Mouse (Mus musculus) left cerebral cortex, postnatal 14 days (tissue): ENCODE data around the gene Etv5. TPM values are rescaled to one million over a fixed set of nuclear protein-coding genes. Genes with fewer than 3 reads are reported as not detected.
"Not testable (repeated sequence)": the region's sequence is repeated elsewhere in the genome, so short reads cannot be mapped to it uniquely, and the experiment has no call there.

Experiments
- DNase-seq, 2 experiments: peaks; one replicate each; pipeline ENCODE4 v3.0.0; 2021 to 2022; ENCODE audit warnings: low spot score in 2 of 2, mixed read lengths in 1 of 2
- intact Hi-C: fragments of 180-260 bp; cut with DNase I; formaldehyde crosslinking; loops from one replicate; pipeline ENCODE4 v1.15.1; 2025
- total RNA-seq, 2 experiments: library from RNA; stranded (reverse); gene quantifications; 2 replicates each; pipeline ENCODE4 v1.2.3; 2021

Etv5 gene
- total RNA-seq, 2 experiments from 2014 or later = 59.9 to 68.8 TPM

DNA sequence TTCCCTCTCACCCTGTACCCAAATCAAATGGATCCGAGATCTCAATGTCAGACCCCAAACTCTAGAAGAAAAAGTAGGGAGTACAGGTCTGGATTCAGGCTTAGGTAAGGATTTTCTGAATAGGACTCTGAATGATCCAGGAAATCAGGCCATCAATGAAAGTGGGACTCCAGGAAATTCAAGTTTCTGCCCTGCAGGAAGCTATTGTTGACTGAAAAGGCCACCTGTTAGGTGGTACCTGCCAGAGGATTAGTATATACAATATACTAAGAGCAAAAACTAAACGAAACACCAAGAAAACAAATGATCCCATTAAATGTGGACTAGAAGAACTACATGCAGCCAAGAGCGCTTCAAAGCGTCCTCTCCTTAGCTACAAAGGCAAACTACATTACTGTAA, 35.8 kb downstream of the Etv5 start:
- intact Hi-C loops = no loop called here

DNA sequence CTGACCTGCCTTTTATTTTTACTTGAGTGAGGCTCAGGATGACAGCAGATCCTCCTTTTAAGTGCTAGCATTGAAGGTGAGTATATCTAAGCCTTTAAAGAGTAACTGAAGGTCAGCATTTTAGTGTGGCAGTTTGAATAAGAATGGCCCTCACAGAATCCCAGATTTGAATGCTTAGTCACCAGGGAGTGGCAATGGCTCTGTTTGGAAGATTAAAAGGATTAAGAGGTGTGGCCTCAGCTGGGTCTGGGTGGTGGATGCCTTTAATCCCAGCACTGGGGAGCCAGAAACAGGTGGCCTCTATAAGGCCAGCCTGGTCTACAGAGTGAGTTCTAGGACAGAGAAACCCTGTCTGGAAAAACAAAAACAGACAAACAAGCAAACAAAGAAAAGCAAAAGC, 36.9 kb downstream of the Etv5 start:
- intact Hi-C loops = no loop called here
- DNase-seq = no peak

More for the DNA sequence above, 35.8 kb downstream of the Etv5 start:
- DNase-seq = no peak

DNA sequence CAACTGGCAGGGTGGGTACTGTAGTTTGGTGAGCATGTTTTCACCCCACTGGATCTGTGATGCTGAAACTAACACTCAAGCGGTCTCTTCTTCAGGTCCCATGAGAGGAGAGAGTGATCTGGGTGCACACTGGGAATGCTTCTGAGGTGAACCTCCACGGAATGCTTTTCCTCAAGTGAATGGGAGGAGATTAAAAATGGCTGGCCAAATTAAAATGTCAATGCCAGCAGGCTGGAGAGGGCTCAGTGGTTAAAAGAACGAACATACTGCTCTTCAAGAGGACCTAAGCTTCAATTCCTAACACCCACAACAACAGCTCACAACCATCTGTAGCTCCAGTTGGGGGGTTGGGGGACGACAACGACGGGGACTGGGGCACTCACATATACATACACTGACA, 39.3 kb downstream of the Etv5 start:
- intact Hi-C loops = no loop called here
- no peak for DNase-seq

DNA sequence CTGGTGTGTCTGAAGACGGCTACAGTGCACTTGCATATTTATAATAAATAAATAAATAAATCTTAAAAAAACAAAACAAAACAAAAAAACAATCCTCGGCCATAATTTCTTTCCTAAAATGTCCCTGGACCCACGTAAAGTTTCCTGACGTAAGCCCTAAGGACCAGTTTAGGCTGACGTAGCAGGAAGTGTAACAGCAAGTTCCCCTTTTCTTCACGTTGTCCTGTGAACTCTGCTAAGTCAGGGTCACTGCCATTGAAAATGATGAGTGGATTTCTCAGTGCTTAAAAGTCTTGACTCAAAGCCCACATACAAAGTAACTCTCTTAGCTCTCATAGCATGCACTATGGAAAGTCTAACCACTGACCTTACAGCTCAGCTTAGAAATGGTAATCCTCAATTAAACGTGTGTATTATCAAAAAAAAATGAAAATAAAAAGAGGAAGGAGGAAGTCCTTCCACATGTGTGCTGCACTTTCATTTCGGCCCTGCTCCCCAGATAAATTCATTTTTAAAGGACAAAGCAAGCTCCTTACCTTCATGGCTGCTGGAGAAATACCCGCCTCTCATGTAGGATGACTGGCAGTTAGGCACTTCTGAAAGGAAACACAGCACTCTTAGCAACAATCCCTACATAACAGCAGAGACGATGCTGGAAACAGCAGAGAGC, 40.6 kb downstream of the Etv5 start:
- intact Hi-C loops = no loop called here
- no peak for DNase-seq

DNA sequence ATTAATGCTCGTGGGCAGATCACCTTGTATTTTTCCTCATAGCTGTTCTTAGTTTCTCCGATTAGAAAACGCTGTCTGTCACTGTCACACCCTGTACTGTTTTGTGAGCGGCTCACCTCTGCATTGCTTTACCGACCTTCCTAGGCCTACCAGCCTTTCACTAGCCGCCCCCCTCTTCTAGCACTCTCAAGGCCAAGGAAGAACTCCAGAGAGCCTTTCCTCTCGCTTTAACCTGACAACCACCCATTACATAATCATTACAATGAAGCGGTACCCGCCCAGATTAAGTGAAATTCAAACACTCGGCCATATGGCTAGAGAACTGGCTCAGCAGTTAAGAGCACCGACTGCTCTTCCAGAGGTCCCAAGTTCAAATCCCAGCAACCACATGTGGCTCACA, 41.2 kb downstream of the Etv5 start:
- no peak for DNase-seq
- intact Hi-C loops = no loop called here

DNA sequence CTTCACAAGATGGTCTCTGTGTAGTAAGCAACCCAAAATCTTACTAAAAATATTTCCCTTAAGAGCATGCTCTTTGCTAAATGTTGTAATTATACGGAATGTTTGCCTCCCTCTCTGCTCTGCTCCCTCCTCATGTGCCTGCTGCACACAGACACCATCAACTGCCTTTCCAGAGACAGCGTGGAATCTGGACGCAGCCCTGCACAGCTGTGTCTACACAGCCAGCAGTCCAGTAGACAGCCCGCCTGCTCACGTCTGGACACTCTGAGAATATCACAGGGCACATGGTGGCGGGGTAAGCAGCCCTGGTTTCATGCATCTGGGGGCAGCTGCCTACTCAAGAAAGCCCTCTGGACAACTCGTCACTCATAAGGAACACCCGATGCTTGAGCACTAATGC, 43.1 kb downstream of the Etv5 start:
- intact Hi-C loops = no loop called here
- no peak for DNase-seq

DNA sequence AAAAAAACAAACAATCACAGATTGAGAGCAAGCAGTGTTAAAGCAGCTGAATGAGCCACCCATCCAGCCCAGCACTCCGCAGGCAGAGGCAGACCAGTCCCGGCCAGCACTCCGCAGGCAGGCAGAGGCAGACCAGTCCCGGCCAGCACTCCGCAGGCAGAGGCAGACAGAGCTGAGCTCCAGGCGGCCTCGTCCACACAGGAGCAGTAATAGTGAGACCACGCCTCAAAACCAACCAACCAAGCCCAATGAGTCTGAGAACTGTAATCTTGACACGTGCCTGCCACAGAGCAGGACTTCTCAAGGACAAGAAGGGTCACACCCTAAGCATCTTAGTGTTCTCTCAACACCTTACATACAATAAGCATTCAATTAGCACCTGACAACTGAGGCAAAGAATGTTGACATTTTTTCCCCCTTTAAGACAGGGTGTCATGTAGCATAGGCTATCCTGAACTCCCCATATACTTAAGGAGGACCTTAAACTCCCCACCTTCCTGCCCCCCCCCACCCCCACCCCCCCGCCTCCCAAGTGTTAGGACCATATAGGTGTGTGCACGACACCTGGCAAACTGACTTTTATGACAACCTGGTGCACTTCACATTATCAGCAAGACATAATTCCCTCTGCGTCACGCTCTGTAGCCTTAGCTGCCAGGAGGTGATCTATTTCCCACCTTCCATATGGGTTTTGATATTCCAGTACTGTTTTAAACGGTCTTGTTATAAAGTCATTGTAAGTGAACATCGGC, 44.2 kb downstream of the Etv5 start:
- intact Hi-C loops = no loop called here
- DNase-seq = no peak

DNA sequence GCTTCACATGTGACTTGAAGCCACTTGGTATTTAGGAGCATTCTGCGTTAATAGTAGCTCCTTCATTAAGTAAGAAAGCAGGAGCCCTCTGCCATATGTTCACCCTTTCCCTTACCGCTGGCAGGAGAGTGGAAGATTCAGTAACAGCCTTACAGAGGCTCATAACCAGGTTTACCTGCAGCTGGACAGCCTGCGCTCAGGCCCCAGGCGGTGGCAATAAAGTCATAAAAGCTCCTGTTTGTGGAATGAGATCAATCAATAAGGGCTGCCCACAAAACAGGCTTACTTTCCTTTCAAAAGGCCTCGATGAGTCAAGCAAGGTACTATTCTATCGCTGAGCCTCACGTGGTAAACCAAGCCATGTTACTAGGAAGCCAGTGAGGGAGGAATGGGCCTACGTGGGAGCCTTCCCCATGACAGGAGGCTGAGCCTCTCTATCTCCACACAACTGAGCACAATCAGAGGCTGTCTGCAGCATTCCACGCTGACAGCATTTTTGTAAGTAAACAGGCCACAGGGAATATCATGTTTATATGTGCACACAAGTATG, 49.1 kb downstream of the Etv5 start:
- intact Hi-C loops = no loop called here
- no peak for DNase-seq

DNA sequence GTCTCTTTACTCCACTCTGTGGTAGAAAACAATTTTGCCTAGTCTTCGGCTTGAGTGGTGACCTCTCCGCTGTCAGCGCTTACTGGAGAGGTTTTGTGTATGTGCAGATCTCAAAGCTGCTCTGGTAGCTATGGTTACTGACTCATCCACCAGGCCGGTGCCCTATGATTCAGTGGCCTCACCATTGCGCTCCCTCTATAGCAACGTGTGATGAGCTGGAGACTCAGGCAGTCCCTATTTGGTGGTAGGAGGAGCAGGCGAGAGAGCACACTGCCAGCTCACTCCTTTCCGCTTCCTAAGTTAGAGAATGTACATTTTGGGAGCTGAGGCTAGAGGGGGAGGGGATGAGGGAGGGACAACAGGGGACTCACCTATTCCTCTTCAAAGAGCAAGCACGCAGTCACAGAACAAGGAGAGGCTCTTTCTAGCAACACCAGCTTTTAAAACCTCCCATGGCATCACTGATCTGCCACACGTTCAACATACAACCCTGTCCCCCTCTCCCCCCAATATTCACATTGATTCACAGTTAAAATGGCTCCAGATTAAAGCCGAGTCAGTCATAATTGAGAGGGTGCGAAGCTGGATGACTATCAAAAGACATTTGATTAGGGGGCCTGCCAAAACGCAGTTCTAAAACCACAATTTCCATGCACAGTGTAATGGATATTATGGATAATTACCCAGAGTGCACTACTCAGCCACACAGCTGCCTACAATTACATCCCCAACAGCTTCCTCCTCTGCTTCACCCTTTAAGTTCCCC, 50.2 kb downstream of the Etv5 start:
- intact Hi-C loops = no loop called here
- DNase-seq = peak; percentile 15 to 61

DNA sequence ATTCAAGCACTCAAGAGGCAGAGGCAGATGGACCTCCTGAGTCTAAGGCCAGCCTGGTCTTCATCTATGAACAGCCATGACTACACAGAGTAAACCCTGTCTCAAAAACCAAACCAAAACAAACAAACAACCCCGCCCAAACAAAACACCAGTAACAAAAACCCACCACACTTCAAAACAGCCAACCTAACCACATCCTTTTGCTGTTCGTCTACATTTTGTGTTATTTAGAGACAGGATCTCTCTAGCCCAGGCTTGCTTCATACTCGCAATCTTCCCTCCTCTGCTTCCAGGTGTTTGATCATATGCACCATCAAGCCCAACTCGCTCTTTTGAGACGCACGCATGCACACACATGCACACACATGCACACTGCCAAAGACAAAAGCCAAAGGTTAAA, 51.8 kb downstream of the Etv5 start:
- no peak for DNase-seq
- intact Hi-C loops = no loop called here

DNA sequence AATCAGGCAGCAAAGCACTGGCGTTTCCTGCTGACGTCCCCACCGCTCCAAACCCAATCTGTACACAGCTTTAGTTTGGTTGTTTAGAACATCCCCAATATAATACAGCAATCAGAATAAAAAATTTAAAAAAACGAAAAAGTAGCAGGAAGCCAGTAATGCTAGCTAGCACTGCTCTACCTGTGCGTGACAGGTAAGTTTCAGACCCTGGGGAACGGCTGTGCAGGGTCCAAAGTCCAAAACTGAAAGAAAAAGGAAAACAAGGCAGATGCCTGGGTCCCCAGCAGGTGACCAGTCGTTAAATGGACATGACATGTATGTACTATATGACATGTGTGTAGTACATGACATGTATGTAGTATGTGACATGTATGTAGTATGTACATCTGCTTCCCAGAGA, 57.5 kb downstream of the Etv5 start:
- intact Hi-C loops, DNase-seq: not testable (repeated sequence)

DNA sequence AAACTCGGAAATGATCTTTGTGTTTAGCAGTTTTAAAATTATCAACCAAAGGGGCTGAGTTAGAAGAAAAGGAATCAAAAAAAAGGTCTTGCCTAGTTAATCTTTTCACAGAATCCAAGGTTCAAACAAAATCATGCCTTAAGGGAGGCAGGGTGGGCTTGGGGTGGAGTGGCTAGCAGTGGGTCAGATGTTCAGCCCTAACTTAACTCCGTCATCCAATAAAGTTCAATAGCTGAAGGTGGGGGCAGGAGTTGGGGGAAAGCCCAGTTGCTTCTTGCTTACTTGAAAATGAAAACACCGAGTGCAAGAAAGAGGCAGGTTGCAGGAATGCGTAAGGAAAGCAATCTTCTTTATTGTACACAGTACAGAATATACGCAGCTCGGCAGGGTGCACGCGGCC, 58.5 kb downstream of the Etv5 start:
- DNase-seq = no peak
- intact Hi-C loops = no loop called here

DNA sequence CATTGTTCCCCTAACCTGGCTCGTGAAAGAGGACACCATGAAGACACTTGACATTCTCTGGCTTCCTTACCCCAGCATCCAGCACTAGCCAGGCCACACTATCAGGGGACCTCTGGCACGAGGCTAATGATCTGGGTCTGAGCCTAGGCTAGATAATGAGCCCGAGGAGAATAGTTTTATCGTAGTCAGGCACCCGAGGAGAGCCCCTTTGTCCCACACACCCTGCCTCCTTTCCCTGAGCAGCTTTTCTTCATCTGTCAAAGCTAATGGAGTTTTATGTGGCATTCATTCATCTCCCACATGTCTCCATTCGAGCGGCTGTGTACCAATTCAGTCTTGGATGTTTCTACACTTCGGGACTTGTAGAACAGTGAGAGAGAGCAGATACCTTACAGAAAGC, 59.5 kb downstream of the Etv5 start:
- intact Hi-C loops = no loop called here
- DNase-seq = no peak

DNA sequence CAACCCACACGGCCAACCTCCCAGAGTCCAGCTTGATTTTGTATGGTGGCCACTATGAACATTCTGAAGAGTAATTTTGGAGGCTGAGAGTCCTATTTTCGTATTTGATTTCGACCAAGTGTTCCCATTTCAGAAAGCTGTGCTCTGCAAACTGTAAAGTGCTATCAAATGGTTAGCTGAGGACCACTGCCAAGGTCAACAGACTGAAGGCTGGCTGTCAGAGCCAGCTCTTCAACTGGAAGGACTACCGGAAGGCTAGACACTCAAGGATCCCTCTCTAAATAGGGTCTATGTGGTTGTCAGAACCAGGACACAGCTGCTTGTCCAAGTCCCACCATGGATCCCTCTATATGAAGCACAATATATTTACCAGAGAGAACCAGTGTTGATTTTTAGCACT, 60.2 kb downstream of the Etv5 start:
- intact Hi-C loops = no loop called here
- no peak for DNase-seq

DNA sequence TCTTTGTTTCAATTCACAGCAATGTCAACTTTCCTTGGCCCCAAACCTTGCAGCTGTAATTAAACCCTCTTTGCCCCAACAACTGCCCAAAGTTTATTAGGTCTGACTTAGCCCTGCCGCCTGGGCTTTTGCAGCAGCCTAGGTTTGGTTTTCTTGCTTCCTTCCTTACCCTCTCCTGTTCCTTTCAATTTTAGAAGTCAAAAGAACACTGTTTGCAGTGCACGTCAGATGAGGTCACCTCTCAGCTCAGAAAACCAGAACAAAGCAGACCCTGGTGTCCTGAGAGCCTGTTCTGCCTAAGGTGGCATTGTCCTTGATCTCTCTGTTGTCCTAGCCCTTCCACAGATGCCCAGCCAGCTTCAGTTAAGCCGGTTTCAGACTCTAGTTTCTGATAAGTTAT, 61.8 kb downstream of the Etv5 start:
- intact Hi-C loops = no loop called here
- DNase-seq = no peak

DNA sequence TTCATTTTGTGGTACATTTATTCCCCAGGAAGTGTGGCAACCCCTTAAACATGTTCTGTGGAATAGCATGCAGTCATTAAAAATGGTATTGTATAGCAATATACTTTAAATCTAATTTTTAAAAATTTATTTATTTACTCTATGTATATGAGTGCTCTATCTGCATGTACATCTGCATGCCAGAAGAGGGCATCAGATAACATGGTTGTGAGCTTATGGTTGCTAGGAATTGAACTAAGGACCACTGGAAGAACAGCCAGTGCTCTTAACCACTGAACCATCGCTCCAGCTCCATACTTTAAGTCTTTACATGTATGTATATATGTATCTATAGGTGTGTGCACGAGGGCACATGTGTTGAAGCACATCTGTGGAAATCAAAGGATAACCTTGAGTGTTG, 64.6 kb downstream of the Etv5 start:
- intact Hi-C loops = no loop called here
- no peak for DNase-seq

DNA sequence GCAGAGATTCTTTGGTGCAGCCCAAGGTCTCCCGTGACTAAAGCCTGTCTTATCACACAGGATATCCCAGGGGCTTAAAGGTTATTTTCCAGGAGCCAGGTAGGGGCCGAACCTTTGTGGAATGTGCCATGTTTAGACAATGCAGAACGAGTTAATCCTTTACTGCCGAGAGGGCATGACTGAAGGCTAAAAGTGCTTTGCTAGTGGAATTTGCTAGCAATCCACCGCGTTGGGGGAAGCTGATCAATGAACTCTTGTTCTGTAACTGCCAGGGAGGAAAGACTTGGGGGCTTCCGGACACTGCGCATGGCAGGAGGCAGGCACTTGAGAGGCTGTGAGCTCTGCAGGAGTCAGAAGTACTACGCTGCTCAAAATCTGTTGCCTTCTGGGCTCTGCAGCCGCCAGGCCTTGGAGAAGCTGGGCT, 66.8 kb downstream of the Etv5 start:
- intact Hi-C loops = no loop called here
- DNase-seq = no peak

DNA sequence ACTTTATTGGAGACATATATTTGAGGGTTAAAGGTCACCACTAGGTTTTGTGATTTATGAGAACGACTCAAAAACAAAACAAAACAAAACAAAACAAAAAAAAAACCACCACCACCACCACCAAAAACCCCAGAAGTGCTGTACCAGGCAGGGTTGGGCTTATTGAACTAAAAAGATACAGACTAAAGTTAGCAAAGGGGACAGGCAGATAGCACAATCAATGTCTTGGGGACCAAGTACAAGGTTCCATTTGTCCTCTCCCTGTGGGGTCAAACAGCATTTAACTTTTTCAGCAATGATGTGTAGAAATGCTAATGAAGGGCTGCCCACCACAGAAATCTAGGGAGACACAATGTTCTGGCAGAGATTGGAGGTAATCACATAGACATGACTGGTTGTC, 67.3 kb downstream of the Etv5 start:
- intact Hi-C loops = no loop called here
- DNase-seq = no peak

DNA sequence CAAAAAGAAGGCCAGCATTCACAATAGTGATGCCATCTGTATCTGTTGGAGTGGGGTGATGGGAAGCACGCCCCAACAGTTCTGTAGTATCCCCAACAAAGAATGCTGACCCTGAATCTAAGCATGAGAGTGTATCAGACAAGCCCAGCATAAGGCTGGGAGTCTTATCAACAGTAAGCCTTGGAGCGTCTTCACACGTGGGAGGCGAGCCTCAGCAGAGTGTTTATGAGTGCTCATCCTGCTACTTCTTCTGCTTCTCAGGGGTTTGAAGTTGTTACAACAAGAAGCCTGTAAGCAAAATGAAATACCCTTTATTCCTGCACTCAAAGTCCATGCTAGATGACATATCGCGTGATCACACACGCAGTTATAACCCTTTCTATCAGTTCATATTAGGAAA, 72.4 kb downstream of the Etv5 start:
- DNase-seq = peak; percentile 19 to 24
- intact Hi-C loops = no loop called here

DNA sequence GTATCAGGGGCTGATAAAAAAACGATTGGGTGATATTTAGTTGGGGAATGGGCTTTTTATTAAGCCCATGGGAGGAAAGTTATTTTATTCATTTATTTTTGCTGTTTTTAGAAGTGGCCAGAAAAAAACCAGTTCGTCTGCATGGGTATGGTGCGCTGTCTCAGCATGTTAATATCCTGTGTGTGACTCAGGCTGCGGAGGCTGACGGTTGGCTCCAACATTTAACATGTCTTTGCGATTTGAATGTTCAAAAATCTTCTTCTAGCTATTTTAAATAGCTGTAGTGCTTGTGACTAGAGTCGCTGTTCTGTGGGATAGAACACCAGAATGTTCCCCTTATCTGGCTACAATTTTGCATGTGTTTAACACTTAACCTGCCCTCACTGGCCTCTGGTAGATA, 73.5 kb downstream of the Etv5 start:
- intact Hi-C loops = no loop called here
- peak; percentile 45 to 62 for DNase-seq
